Mouse (Mus musculus): Measurements from ENCODE around the gene Jtb.
"Not testable (repeated sequence)": the region's sequence is repeated elsewhere in the genome, so short reads cannot be mapped to it uniquely, and the experiment has no call there.

Jtb gene

DNA sequence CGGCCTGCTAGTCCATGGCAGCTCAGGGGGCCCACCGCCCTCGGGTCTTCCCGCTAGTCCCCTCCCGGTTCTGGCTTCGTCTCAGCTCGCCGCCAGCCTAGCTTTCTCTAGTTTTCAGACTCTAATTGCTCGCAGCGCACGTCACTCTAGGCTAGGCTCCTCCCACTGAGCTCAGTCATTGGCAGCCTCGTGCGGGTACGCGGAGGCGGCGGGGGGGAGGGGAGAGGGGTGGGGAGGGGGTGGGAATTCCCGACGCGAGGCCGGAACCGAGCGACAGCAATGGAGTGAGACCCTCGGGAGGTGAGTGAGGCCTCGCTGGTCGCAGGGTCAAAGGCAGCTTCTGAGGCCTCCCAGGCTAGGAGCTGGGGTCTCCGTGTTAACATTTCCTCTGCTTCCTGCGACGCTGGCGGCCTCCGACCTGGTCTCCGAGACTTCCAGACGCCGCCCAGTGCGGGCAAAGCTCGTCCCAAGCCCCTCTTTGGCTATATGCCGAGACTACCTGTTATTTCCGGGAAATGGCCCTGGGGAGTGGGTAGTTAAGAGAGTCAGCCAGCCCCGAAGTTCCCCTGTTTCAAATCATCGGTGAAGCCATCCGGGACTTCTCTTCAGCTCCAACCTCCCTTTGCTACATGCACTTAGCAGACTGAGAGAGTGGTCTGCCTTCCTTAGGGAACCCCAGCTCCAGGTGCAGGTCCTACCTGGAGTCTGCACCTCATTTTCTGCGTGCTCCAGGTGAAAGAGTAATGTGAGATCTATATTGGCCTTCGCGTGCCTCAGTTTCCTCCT is 16.8 kb downstream of the Jtb start, which contains the start of gene Slc39a1:
Gene Slc39a1 (plus strand): TSS at position 213 of the 786 bp plus-strand sequence.
- ChIA-PET POLR2A (interaction anchor here (0.5 to 7.5 kb wide), 117 partner anchors 8 to 1977 kb away, joined by 3 to 108 read pairs (median 4); partner anchors contain the start of genes Dennd4b (in 3 of the 4), Gatad2b (in 3 of the 4), Jtb (in 3 of the 4) and Rab13 (in 3 of the 4)), CTCF (interaction anchor here in 3 of 4 experiments (0.6 to 1.6 kb wide), 20 partner anchors 16 to 965 kb away, joined by 3 to 8 read pairs (median 4); partner anchors contain the start of genes Dennd4b (in 2 of the 3), Jtb (in 1 of the 3), Rab13 (in 1 of the 3) and Rps27 (in 1 of the 3))

DNA sequence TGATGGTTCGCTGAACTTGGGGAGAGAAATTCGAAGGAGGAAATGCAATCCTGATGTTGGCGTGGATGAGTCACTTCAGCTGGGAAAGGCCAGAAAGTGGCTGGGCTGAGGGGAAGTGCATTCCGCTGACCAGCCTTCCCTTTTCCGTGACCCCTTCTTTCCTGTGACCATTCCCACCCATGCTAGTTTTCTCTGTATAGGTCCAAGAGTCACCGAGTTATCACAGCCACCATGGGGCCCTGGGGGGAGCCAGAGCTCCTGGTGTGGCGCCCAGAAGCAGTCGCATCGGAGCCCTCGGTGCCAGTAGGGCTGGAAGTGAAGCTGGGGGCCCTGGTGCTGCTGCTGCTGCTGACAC is 17.3 kb downstream of the Jtb start:
- POLR2A ChIA-PET: interaction anchor here (0.5 to 7.5 kb wide), 67 partner anchors 8 to 284 kb away, joined by 3 to 108 read pairs (median 6); partner anchors contain the start of genes Dennd4b (in 3 of the 4), Gatad2b (in 3 of the 4), Jtb (in 3 of the 4) and Rab13 (in 3 of the 4)
- CTCF ChIA-PET: interaction anchor here in 2 of 4 experiments (0.6 to 1.6 kb wide), 5 partner anchors 17 to 396 kb away, joined by 3 to 8 read pairs (median 3); partner anchors contain the start of genes Dennd4b (in 1 of the 2), Rab13 (in 1 of the 2) and Rps27 (in 1 of the 2)

DNA sequence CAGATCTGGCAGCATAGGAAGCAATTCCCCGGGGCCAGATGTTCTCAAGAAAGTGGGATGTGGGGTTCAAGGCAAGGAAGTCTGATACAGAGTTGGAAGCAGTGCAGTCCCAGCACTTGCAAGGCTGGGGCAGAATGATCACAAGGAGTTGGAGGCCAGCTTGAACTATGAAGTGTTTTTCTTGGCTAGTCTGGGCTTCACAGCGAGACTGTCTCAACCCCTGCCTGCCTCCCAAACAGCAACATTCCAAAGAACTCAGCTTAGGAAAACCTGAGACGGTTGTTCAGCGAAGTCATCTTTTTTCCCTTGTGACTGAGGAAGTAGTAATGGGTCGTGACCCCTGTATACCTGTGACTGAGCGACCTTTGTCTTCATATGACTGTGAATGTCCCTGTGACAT is 19.4 kb downstream of the Jtb start:
- POLR2A ChIA-PET: interaction anchor here in 3 of 4 experiments (0.6 to 1.7 kb wide), 12 partner anchors 13 to 1973 kb away, joined by 3 to 5 read pairs (median 3); partner anchors contain the start of genes Rab13 (in 1 of the 3) and Rps27 (in 1 of the 3)
- CTCF ChIA-PET: no interaction called here

DNA sequence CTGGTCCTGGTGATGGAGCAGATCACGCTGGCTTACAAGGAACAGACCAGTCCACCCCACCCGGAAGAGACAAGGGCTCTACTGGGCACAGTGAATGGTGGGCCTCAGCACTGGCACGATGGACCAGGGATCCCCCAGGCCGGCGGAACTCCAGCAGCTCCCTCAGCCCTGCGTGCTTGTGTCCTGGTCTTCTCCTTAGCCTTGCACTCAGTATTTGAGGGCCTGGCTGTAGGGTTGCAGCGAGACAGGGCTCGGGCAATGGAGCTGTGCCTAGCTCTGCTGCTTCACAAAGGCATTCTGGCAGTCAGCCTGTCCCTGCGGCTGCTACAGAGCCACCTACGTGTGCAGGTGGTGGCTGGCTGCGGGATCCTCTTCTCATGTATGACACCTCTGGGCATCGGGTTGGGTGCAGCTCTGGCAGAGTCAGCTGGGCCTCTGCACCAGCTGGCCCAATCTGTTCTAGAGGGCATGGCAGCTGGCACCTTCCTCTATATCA is 20.4 kb downstream of the Jtb start:
- CTCF ChIA-PET: interaction anchor here in 1 of 4 experiments (0.7 kb wide), 1 partner anchor 30 kb away, joined by 3 read pairs; no protein-coding TSS in a partner anchor
- POLR2A ChIA-PET: interaction anchor here in 1 of 4 experiments (0.9 to 1.7 kb wide), 5 partner anchors 14 to 40 kb away, joined by 3 to 5 read pairs (median 4); partner anchors contain the start of genes Rab13 and Rps27

DNA sequence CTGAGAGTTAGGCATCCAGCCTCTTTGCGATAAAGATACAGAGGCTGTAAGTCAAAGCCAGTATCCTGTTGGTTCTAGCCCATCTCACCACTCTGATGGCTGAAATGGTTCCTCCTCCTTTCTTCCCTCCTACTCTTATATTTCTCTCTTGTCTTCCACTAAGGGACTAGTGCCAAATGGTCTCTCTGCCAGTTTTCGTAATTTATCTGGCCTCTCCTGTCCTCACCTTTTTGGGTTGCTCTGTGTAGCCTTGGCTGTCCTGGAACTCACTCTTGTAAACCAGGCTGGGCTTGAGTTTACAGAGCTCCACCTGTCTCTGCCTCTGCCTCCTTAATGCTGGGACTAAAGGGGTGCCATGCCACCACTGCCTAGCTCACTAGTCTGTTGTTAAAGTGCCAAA is 21.3 kb downstream of the Jtb start:
- POLR2A ChIA-PET: interaction anchor here in 1 of 4 experiments (0.7 to 1.2 kb wide), 2 partner anchors 20 to 96 kb away, joined by 4 read pairs; no protein-coding TSS in a partner anchor
- CTCF ChIA-PET: not testable (repeated sequence)

DNA sequence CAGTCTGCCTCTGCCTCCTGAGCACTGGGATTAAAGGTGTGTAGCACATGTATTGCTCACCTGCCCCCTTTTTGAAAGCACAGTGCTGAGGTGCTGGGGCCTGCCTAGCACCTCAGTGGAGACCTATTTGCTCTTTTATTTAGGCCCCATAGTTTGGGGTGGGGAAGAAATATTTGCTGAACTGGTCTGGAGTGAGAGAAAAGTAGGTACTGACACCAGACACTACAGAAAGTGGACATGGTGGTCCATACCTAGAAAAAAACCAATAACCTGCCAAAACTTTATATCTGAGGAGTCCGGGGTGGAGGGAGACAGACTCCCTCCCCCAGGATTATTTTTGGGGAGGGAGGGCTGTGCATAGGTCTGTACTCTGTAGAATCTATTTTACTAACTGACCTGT is 21.8 kb downstream of the Jtb start:
- CTCF ChIA-PET: not testable (repeated sequence)
- POLR2A ChIA-PET: interaction anchor here in 3 of 4 experiments (0.6 to 1.2 kb wide), 12 partner anchors 9 to 267 kb away, joined by 3 to 5 read pairs (median 3); partner anchors contain the start of genes Jtb (in 2 of the 3), Creb3l4 (in 1 of the 3) and Gatad2b (in 1 of the 3)

DNA sequence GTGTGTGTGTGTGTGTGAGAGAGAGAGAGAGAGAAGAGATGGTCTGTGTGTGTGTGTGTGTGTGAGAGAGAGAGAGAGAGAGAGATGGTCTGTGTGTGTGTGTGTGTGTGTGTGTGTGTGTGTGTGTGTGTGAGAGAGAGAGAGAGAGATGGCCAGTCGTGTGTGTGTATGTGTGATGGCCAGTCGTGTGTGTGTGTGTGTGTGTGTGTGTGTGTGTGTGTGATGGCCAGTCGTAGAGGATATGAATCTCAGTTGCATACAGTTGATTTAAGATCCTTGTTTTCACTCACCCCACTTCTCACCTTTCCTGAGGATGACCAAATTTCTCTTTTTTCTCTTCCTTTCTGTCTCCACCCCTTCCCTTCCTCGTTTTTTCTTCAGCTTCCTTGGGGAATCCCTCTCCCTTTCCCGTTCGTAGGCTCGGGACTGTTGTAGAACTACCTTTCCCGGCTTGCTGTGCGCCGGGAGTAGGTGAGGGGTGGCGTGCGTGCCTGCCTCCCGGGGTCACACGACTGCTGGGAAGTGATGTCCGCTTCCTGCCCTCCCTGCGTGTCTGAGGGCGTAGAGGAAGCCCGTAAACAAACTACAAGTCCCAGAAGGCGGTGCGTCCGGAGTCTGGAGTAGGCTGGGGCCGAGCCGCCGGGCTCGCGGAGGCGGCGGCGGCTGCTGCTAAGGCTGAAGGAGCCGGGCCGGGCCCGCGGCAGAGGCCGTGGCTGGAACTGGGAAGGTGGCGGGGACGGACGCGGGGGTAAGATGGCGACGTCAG is 22.4 kb downstream of the Jtb start, which contains the start of gene Crtc2:
Gene Crtc2 (plus strand): TSS at position 511 of the 766 bp plus-strand sequence.
- ChIA-PET CTCF (no interaction called here), POLR2A (interaction anchor here in 3 of 4 experiments (0.6 to 1.2 kb wide), 13 partner anchors 9 to 266 kb away, joined by 3 to 8 read pairs (median 3); partner anchors contain the start of genes Jtb (in 2 of the 3), Creb3l4 (in 1 of the 3) and Gatad2b (in 1 of the 3))

DNA sequence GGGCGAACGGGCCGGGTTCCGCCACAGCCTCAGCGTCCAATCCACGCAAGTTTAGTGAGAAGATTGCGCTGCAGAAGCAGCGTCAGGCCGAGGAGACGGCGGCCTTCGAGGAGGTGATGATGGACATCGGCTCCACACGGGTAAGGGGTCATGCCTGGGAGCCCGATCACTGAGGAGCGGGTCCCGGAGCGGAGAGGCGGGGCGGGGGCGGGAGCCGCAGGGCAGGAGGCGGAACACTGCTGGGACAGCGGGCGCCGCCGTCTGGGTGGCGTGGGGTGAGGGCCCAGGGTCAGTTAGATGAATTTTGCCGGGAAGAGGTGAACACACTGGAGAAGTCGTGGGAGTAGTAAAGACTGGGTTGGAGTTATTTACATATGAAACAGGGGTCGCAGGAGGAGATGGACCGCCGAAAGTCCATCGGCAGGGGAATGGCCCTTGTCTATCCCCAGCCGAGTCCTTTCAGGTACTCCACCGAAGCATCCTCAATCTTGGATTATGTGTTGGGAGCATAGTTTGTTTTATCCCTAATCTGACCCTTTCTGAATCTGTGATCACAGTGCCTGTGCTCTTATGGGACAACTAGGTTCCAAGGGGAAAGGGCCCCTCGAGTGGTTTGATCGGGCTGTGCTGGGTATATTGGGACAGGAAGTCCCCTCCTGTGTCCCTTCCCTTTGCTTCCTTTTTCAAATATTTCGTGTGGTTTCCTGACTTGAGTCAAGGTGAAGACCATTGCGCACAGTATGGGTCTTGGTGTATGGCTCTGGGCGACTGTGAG is 23.2 kb downstream of the Jtb start:
- ChIA-PET CTCF (interaction anchor here in 2 of 4 experiments (0.7 to 0.8 kb wide), 2 partner anchors 26 to 352 kb away, joined by 3 to 4 read pairs; no protein-coding TSS in a partner anchor), POLR2A (interaction anchor here in 3 of 4 experiments (0.5 to 3.4 kb wide), 10 partner anchors 10 to 258 kb away, joined by 3 to 26 read pairs (median 3); partner anchors contain the start of genes Jtb (in 2 of the 3), Creb3l4 (in 1 of the 3), Dennd4b (in 1 of the 3) and Gatad2b (in 1 of the 3))

DNA sequence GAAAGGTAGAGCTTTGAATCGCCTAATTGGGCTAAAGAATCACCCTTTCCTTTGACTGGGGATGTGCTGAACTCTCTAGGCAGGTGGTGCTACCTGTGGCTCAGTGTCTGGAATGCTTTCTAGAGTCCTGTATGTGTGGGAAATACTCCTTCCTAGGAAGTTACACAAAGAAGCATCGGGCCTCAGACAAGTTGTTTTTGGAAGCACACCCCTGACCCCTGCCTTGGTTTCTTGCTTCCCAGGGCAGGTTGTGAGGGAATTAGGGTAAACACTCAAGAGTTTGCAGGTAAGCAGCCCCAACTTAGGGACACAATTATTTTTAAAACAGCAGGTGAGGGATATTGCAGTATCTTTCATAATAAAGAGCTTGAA is 23.8 kb downstream of the Jtb start:
- ChIA-PET CTCF (interaction anchor here in 2 of 4 experiments (0.7 to 1.8 kb wide), 3 partner anchors 10 to 351 kb away, joined by 3 to 5 read pairs (median 4); no protein-coding TSS in a partner anchor), POLR2A (interaction anchor here in 2 of 4 experiments (0.5 to 3.4 kb wide), 6 partner anchors 8 to 259 kb away, joined by 3 to 26 read pairs (median 4); partner anchors contain the start of genes Creb3l4 (in 1 of the 2), Dennd4b (in 1 of the 2), Jtb (in 1 of the 2) and Slc39a1 (in 1 of the 2))

DNA sequence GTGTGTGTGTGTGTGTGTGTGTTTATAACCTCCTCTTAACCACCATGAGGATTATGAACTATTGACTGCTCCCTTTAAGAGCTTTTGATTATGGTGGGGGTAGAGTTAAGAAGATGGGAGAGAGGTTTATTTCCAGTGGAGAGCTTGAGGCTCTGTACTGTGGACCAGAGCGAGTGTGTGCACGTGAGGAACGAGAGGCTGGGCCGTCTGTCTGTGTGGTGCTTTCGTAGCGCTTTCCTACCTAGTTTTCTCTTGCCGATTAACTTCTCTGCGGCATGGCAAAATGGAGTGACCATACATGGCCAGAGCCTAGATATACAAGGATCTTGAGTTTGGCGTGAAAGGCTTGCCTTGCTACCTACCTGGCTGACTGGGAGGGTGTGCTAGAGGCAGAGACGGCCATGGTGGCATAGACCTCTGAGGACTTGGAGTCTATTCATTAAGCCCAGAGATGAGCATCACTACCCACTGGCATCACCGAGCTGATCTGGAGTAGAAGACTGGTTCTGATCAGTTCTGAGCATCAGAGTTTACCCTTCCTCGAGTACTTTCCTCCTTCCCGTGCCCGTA is 24.5 kb downstream of the Jtb start:
- CTCF ChIA-PET: interaction anchor here in 2 of 4 experiments (0.6 to 1.8 kb wide), 4 partner anchors 10 to 350 kb away, joined by 3 to 7 read pairs (median 4); no protein-coding TSS in a partner anchor
- POLR2A ChIA-PET: interaction anchor here in 2 of 4 experiments (0.6 to 3.4 kb wide), 9 partner anchors 9 to 38 kb away, joined by 3 to 26 read pairs (median 3); partner anchors contain the start of genes Creb3l4 (in 1 of the 2), Dennd4b (in 1 of the 2), Jtb (in 1 of the 2) and Slc39a1 (in 1 of the 2)

DNA sequence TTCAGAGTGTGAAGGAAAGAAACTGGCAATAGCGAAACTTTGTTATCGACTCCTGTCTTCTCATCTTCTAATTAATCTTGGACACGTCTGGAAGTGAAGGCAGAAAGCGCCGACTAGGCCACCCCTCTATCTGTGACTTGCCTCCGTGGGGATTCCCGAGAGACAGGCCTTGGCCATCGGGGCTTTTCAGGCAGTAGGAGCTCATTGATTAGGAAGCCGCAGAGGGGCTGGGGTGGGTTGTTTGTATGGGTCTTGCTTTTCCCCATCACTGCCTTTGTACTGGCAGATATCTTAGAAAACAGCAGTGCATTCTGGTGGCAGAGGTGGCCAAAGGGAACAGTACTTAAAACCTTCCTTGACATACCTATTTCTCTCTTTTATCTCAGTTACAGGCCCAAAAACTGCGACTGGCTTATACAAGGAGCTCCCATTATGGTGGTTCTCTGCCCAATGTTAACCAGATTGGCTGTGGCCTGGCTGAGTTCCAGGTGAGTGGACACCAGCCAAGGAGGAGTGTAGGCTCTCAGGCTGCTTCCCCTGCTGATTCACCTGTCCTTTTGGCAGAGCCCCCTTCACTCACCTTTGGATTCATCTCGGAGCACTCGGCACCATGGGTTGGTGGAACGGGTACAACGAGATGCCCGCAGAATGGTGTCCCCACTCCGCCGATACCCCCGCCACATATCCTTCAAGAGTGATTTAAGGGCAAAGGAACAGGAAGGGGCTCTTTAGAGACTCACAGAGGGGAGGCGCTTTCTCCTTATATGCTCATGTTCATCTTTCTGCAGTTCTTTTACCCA is 25.5 kb downstream of the Jtb start:
- CTCF ChIA-PET: interaction anchor here in 2 of 4 experiments (0.6 to 1.8 kb wide), 4 partner anchors 9 to 218 kb away, joined by 3 to 7 read pairs (median 6); no protein-coding TSS in a partner anchor
- POLR2A ChIA-PET: interaction anchor here (0.5 to 3.4 kb wide), 13 partner anchors 9 to 286 kb away, joined by 3 to 26 read pairs (median 4); partner anchors contain the start of genes Slc39a1 (in 3 of the 4), Dennd4b (in 2 of the 4), Rab13 (in 1 of the 4) and Rps27 (in 1 of the 4)

DNA sequence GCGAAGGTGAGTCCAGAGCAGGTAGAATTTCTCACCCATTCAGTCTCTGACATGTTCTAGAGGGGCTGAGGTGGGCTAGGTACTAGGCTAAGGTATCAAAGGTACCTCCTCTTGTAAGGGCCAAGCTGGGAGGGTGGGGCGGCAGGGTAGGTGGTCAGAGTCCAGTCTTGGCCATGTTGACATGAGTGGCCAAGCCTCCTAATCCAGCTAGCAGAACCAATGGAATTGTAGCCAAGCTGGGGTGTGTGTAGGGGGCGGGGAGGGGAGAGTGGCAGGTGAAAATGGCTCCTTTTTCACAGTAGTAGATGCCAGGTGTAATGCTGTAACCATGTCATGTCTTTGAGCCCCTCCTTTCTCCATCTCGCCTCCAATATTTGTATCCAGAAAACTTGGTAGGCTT is 27.1 kb downstream of the Jtb start:
- ChIA-PET POLR2A (interaction anchor here in 3 of 4 experiments (1.0 to 1.6 kb wide), 7 partner anchors 11 to 45 kb away, joined by 3 to 8 read pairs (median 4); partner anchors contain the start of genes Slc39a1 (in 2 of the 3), Rab13 (in 1 of the 3) and Rps27 (in 1 of the 3)), CTCF (no interaction called here)

DNA sequence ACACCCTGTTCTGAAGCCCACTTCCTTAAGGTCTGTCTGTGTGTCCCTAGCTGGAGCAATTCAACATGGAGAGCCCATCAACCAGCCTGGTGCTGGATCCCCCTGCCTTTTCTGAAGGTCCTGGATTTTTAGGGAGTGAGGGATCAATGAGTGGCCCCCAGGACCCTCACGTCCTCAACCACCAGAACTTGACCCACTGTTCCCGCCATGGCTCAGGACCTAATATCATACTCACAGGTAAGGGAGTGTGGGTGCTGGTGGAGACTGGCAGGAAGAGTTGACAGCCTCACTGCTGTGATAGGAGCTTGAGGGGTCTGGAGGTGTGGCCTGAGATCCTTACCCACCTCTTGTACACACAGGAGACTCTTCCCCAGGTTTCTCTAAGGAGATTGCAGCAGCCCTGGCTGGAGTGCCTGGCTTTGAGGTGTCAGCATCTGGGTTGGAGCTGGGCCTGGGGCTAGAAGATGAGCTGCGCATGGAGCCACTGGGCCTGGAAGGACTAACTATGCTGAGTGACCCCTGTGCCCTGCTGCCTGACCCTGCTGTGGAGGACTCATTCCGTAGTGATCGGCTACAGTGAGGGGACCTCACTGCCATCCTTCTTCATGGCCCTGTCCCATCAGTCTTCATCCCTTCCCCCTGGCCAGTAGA is 31.8 kb downstream of the Jtb start:
- ChIA-PET CTCF (interaction anchor here in 1 of 4 experiments (0.6 kb wide), 1 partner anchor 93 kb away, joined by 4 read pairs; no protein-coding TSS in a partner anchor), POLR2A (interaction anchor here in 3 of 4 experiments (0.6 to 1.8 kb wide), 3 partner anchors 9 to 15 kb away, joined by 3 to 7 read pairs (median 6); partner anchors contain the start of genes Slc39a1 (in 2 of the 3) and Crtc2 (in 1 of the 3))

DNA sequence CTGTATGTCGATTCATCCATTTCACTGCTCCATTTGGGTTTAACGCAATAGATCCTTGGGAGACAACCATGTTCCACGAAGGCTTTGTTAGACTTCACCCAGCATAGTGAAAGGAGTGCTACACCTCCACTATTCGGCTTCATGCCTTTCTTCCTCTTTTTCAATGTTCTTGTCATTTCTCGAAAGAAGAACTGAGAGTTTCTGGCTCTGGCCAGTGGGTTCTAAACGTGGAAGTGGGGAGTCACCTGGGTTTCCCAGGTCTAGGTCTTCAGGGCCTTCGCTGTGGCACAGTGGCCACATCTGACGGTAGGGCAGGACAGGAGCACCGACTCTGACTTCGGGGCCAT is 33.3 kb downstream of the Jtb start:
- ChIA-PET POLR2A (interaction anchor here in 2 of 4 experiments (0.6 to 4.9 kb wide), 10 partner anchors 8 to 1098 kb away, joined by 3 to 55 read pairs (median 10); partner anchors contain the start of genes Slc27a3 (in 2 of the 2), Slc39a1 (in 2 of the 2), Creb3l4 (in 1 of the 2) and Gatad2b (in 1 of the 2)), CTCF (interaction anchor here in 1 of 4 experiments (1.3 kb wide), 1 partner anchor 17 kb away, joined by 7 read pairs; the partner anchor contains the start of gene Slc39a1)
